Mouse (Mus musculus): ENCODE data around the gene Rasl2-9. TPM values are rescaled to one million over a fixed set of nuclear protein-coding genes. Genes with fewer than 3 reads are reported as not detected.

The Rasl2-9 gene
- total RNA-seq, 1 experiment: 0.27 TPM

GRCm38 (mm10) chr7:5091008-5091728, 34.6 kb downstream of the Rasl2-9 start:
- Histone ChIP-seq H3K9ac (ENCODE audit: insufficient read depth, low read depth, low read length, poor library complexity, severe bottlenecking) (no peak overlapping the region), H3K36me3 (ENCODE audit: control insufficient read depth, insufficient read depth, low read length, poor library complexity, severe bottlenecking) (peaks cover 66% of the 10 kb centered on the region), H3K27ac (ENCODE audit: insufficient read depth, low read depth, low read length, poor library complexity, severe bottlenecking) (no peak overlapping the region), H3K9me3 (ENCODE audit: control insufficient read depth, insufficient read depth, low read depth, low read length) (no peaks in the 10 kb centered on the region), H3K4me3 (ENCODE audit: insufficient read depth in 1 of 2, low read depth in 1 of 2, low read length in 2 of 2, poor library complexity in 1 of 2, severe bottlenecking in 1 of 2) (no peak overlapping the region), H3K4me1 (ENCODE audit: control insufficient read depth in 2 of 2, insufficient read depth in 2 of 2, low read length in 2 of 2, poor library complexity in 1 of 2) (no peaks in the 10 kb centered on the region)
- TF ChIP-seq ZNF384 (IDR thresholded peaks at IDR 0.05; ENCODE audit: low read depth, low read length) (no peak), MAFK (IDR thresholded peaks at IDR 0.05; ENCODE audit: insufficient read depth, low read depth, low read length) (no peak), CHD2 (IDR thresholded peaks at IDR 0.05; ENCODE audit: low read depth, low read length) (no peak), HCFC1 (IDR thresholded peaks at IDR 0.05; ENCODE audit: borderline replicate concordance, insufficient read depth, low read length) (no peak), ZC3H11A (IDR thresholded peaks at IDR 0.05; ENCODE audit: borderline replicate concordance, low read depth, low read length) (no peak)
- no peak for DNase-seq (ENCODE audit: low read depth, low spot score)
- in situ Hi-C loops (cut with MboI; ENCODE audit: low sequenced_read_pairs in 2 of 2, unreplicated experiment in 2 of 2): no loop called here

GRCm38 (mm10) chr7:5089853-5090252, 35.9 kb downstream of the Rasl2-9 start:
- no peaks in the 10 kb centered on the region for H3K4me1 ChIP-seq (ENCODE audit: control insufficient read depth in 2 of 2, insufficient read depth in 2 of 2, low read length in 2 of 2, poor library complexity in 1 of 2)
- in situ Hi-C loops (cut with MboI; ENCODE audit: low sequenced_read_pairs in 2 of 2, unreplicated experiment in 2 of 2): no loop called here
- peaks cover 62% of the 10 kb centered on the region for H3K36me3 ChIP-seq (ENCODE audit: control insufficient read depth, insufficient read depth, low read length, poor library complexity, severe bottlenecking)
- H3K9me3 ChIP-seq (ENCODE audit: control insufficient read depth, insufficient read depth, low read depth, low read length): no peaks in the 10 kb centered on the region
- no peak overlapping the region for H3K27ac ChIP-seq (ENCODE audit: insufficient read depth, low read depth, low read length, poor library complexity, severe bottlenecking)
- no peak overlapping the region for H3K4me3 ChIP-seq (ENCODE audit: insufficient read depth in 1 of 2, low read depth in 1 of 2, low read length in 2 of 2, poor library complexity in 1 of 2, severe bottlenecking in 1 of 2)
- no peak for DNase-seq (ENCODE audit: low read depth, low spot score)
- TF ChIP-seq MAFK (IDR thresholded peaks at IDR 0.05; ENCODE audit: insufficient read depth, low read depth, low read length) (no peak), ZC3H11A (IDR thresholded peaks at IDR 0.05; ENCODE audit: borderline replicate concordance, low read depth, low read length) (no peak), CHD2 (IDR thresholded peaks at IDR 0.05; ENCODE audit: low read depth, low read length) (no peak), ZNF384 (IDR thresholded peaks at IDR 0.05; ENCODE audit: low read depth, low read length) (no peak), HCFC1 (IDR thresholded peaks at IDR 0.05; ENCODE audit: borderline replicate concordance, insufficient read depth, low read length) (no peak)
- H3K9ac ChIP-seq (ENCODE audit: insufficient read depth, low read depth, low read length, poor library complexity, severe bottlenecking): no peak overlapping the region

DNA sequence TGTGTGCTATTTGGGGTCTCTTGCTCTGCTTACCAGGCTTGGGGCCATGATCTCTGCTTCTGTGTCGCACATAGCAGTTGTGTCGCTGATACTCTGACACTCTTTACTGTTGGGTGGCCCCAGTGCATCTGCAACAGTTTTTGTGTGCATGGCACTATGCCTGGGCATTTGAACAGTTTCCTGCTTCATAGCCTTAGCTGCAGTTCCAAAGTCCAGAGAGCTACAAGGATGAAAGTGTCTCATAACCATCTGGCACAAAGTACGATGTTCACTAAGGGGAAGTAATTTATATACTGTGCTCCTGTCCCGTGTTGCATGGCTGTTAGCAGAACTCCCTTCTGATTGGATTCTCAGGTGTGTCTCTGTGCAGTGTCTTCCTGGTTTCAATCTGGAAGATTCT, 37.9 kb downstream of the Rasl2-9 start:
- Histone ChIP-seq H3K9ac (ENCODE audit: insufficient read depth, low read depth, low read length, poor library complexity, severe bottlenecking) (no peak overlapping the region), H3K4me1 (ENCODE audit: control insufficient read depth in 2 of 2, insufficient read depth in 2 of 2, low read length in 2 of 2, poor library complexity in 1 of 2) (no peaks in the 10 kb centered on the region), H3K36me3 (ENCODE audit: control insufficient read depth, insufficient read depth, low read length, poor library complexity, severe bottlenecking) (peaks cover 56% of the 10 kb centered on the region), H3K4me3 (ENCODE audit: insufficient read depth in 1 of 2, low read depth in 1 of 2, low read length in 2 of 2, poor library complexity in 1 of 2, severe bottlenecking in 1 of 2) (no peak overlapping the region), H3K27ac (ENCODE audit: insufficient read depth, low read depth, low read length, poor library complexity, severe bottlenecking) (no peak overlapping the region), H3K9me3 (ENCODE audit: control insufficient read depth, insufficient read depth, low read depth, low read length) (no peaks in the 10 kb centered on the region)
- in situ Hi-C loops (cut with MboI; ENCODE audit: low sequenced_read_pairs in 2 of 2, unreplicated experiment in 2 of 2): no loop called here
- TF ChIP-seq CHD2 (IDR thresholded peaks at IDR 0.05; ENCODE audit: low read depth, low read length) (no peak), ZNF384 (IDR thresholded peaks at IDR 0.05; ENCODE audit: low read depth, low read length) (no peak), MAFK (IDR thresholded peaks at IDR 0.05; ENCODE audit: insufficient read depth, low read depth, low read length) (no peak), ZC3H11A (IDR thresholded peaks at IDR 0.05; ENCODE audit: borderline replicate concordance, low read depth, low read length) (no peak), HCFC1 (IDR thresholded peaks at IDR 0.05; ENCODE audit: borderline replicate concordance, insufficient read depth, low read length) (no peak)
- DNase-seq (ENCODE audit: low read depth, low spot score): no peak

DNA sequence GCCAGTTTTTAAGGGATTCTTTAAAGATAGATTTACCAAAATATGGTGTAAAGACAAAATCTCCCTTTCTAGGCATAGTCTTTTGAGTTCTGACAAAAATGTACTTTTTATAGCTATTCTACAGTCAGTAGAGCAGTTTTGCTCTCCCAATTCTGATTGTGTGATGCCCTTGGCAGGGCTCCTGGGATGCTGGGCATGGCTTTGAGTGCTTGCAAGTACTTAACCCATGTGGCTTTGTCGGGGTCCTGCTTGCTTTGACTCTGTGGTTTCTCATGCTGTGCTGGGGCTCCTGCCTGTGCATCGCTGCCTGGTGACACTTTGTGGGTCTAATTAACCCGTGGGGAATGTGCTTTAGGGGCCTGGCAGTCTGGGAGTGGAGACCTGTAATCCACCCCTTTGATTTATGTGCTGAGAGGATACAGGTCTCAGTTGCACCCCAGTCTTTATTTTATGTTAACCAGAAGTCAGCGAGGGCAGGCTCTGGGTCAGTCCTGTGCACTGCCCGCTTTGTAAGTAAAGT, 38.8 kb downstream of the Rasl2-9 start:
- Histone ChIP-seq H3K27ac (ENCODE audit: insufficient read depth, low read depth, low read length, poor library complexity, severe bottlenecking) (no peak overlapping the region), H3K36me3 (ENCODE audit: control insufficient read depth, insufficient read depth, low read length, poor library complexity, severe bottlenecking) (peaks cover 48% of the 10 kb centered on the region)
- in situ Hi-C loops (cut with MboI; ENCODE audit: low sequenced_read_pairs in 2 of 2, unreplicated experiment in 2 of 2): no loop called here

More for the DNA sequence above, 38.8 kb downstream of the Rasl2-9 start:
- Histone ChIP-seq H3K4me3 (ENCODE audit: insufficient read depth in 1 of 2, low read depth in 1 of 2, low read length in 2 of 2, poor library complexity in 1 of 2, severe bottlenecking in 1 of 2) (no peak overlapping the region), H3K9me3 (ENCODE audit: control insufficient read depth, insufficient read depth, low read depth, low read length) (no peaks in the 10 kb centered on the region), H3K9ac (ENCODE audit: insufficient read depth, low read depth, low read length, poor library complexity, severe bottlenecking) (no peak overlapping the region), H3K4me1 (ENCODE audit: control insufficient read depth in 2 of 2, insufficient read depth in 2 of 2, low read length in 2 of 2, poor library complexity in 1 of 2) (no peaks in the 10 kb centered on the region)
- no peak for TF ChIP-seq CHD2 (IDR thresholded peaks at IDR 0.05; ENCODE audit: low read depth, low read length)
- TF ChIP-seq HCFC1 (IDR thresholded peaks at IDR 0.05; ENCODE audit: borderline replicate concordance, insufficient read depth, low read length): no peak
- no peak for TF ChIP-seq MAFK (IDR thresholded peaks at IDR 0.05; ENCODE audit: insufficient read depth, low read depth, low read length)
- no peak for TF ChIP-seq ZNF384 (IDR thresholded peaks at IDR 0.05; ENCODE audit: low read depth, low read length)
- TF ChIP-seq ZC3H11A (IDR thresholded peaks at IDR 0.05; ENCODE audit: borderline replicate concordance, low read depth, low read length): no peak
- DNase-seq (ENCODE audit: low read depth, low spot score): no peak

All from ES-E14 (cell line).